Mouse (Mus musculus): ENCODE measurements around the gene Chrdl2.
"Not testable (repeated sequence)": the region's sequence is repeated elsewhere in the genome, so short reads cannot be mapped to it uniquely, and the experiment has no call there.

Gene Chrdl2

GRCm38 (mm10) chr7:100036050-100036449, 30.1 kb downstream of the Chrdl2 start:
- DNase-seq (ENCODE audit: low spot score in 2 of 2), result no peak

- no peak for DNase-seq (ENCODE audit: low spot score in 2 of 2)
These were observed 30.5 kb downstream of the Chrdl2 start for GRCm38 (mm10) chr7:100036495-100036894.

GRCm38 (mm10) chr7:100042120-100042519, 36.1 kb downstream of the Chrdl2 start:
- no peak for DNase-seq (ENCODE audit: low spot score in 2 of 2)

- no peak for DNase-seq (ENCODE audit: low spot score in 2 of 2)
These were observed 37.1 kb downstream of the Chrdl2 start for GRCm38 (mm10) chr7:100043096-100043495.

- DNase-seq (ENCODE audit: low spot score in 2 of 2), result no peak
These were observed 37.6 kb downstream of the Chrdl2 start for GRCm38 (mm10) chr7:100043605-100044031.

- no peak for DNase-seq (ENCODE audit: low spot score in 2 of 2)
These were observed 40.5 kb downstream of the Chrdl2 start for GRCm38 (mm10) chr7:100046486-100046885.

GRCm38 (mm10) chr7:100051904-100052303, 45.9 kb downstream of the Chrdl2 start:
- no peak for DNase-seq (ENCODE audit: low spot score in 2 of 2)

- not testable (repeated sequence) for DNase-seq (ENCODE audit: low spot score in 2 of 2)
These were observed 47.0 kb downstream of the Chrdl2 start for GRCm38 (mm10) chr7:100052991-100053390.

GRCm38 (mm10) chr7:100073959-100074358, 68.0 kb downstream of the Chrdl2 start:
- no peak for DNase-seq (ENCODE audit: low spot score in 2 of 2)

- no peak for DNase-seq (ENCODE audit: low spot score in 2 of 2)
These were observed 70.3 kb downstream of the Chrdl2 start for GRCm38 (mm10) chr7:100076296-100076695.

- DNase-seq (ENCODE audit: low spot score in 2 of 2), result no peak
These were observed 71.1 kb downstream of the Chrdl2 start for GRCm38 (mm10) chr7:100077071-100077470.

- DNase-seq (ENCODE audit: low spot score in 2 of 2), result no peak
These were observed 74.3 kb downstream of the Chrdl2 start for GRCm38 (mm10) chr7:100080087-100080781.

GRCm38 (mm10) chr7:100082836-100083235, 76.9 kb downstream of the Chrdl2 start:
- no peak for DNase-seq (ENCODE audit: low spot score in 2 of 2)

GRCm38 (mm10) chr7:100083812-100084211, 77.8 kb downstream of the Chrdl2 start:
- DNase-seq (ENCODE audit: low spot score in 2 of 2), result no peak

All from urinary bladder, postnatal 36 days (tissue).